Mouse (Mus musculus): ENCODE data around the gene Uqcrc1. TPM values are rescaled to one million over a fixed set of nuclear protein-coding genes. Genes with fewer than 3 reads are reported as not detected.

Gene Uqcrc1
- polyA plus RNA-seq, 1 experiment, result 382 TPM

- H3K79me3 ChIP-seq (ENCODE audit: low read depth), result peaks cover 3% of the 10 kb centered on the region
- peaks cover 8% of the 10 kb centered on the region for H3K79me2 ChIP-seq (ENCODE audit: control insufficient read depth, insufficient read depth)
- no peak within 1 kb of the TSS for H3ac ChIP-seq (ENCODE audit: control insufficient read depth, insufficient read length, low read depth)
- no peaks in the 10 kb centered on the region for H3K27me3 ChIP-seq (ENCODE audit: control insufficient read depth, insufficient read depth, insufficient read length)
- H3K4me3 ChIP-seq (ENCODE audit: insufficient read depth, poor library complexity, severe bottlenecking), result no peak within 1 kb of the TSS
- peaks cover 47% of the 10 kb centered on the region for H3K36me3 ChIP-seq (ENCODE audit: control insufficient read depth, insufficient read depth)
- TF ChIP-seq CEBPB (IDR thresholded peaks at IDR 0.05; ENCODE audit: low read depth) (no peak), FOSL1 (IDR thresholded peaks at IDR 0.05; ENCODE audit: insufficient read depth, low read length, poor library complexity, severe bottlenecking) (no peak), MYOG (IDR thresholded peaks at IDR 0.05; ENCODE audit: control insufficient read depth, extremely low read depth, insufficient read length) (no peak), MYOD1 (IDR thresholded peaks at IDR 0.05; ENCODE audit: control insufficient read depth, insufficient read length, low read depth) (no peak), USF1 (IDR thresholded peaks at IDR 0.05; ENCODE audit: low read depth) (no peak), CTCF (IDR thresholded peaks at IDR 0.05; ENCODE audit: control insufficient read depth, insufficient read depth, insufficient read length) (no peak), MAX (IDR thresholded peaks at IDR 0.05) (no peak)
Measured at GRCm38 (mm10) chr9:108985710-108986109, 49.3 kb downstream of the Uqcrc1 start, which contains the start of gene Ucn2. TSS of gene Ucn2 (plus strand) at chr9:108986010.

GRCm38 (mm10) chr9:108987704-108988350 lies 51.4 kb downstream of the Uqcrc1 start:
- Histone ChIP-seq H3K4me3 (ENCODE audit: insufficient read depth, poor library complexity, severe bottlenecking) (no peak overlapping the region), H3ac (ENCODE audit: control insufficient read depth, insufficient read length, low read depth) (no peak overlapping the region)

GRCm38 (mm10) chr9:108989802-108990461 lies 53.5 kb downstream of the Uqcrc1 start:
- no peaks in the 10 kb centered on the region for H3K27me3 ChIP-seq (ENCODE audit: control insufficient read depth, insufficient read depth, insufficient read length)
- H3ac ChIP-seq (ENCODE audit: control insufficient read depth, insufficient read length, low read depth), result no peak overlapping the region
- peaks cover 4% of the 10 kb centered on the region for H3K79me3 ChIP-seq (ENCODE audit: low read depth)
- peaks cover 32% of the 10 kb centered on the region for H3K79me2 ChIP-seq (ENCODE audit: control insufficient read depth, insufficient read depth)
- TF ChIP-seq MYOG (IDR thresholded peaks at IDR 0.05; ENCODE audit: control insufficient read depth, extremely low read depth, insufficient read length) (no peak), FOSL1 (IDR thresholded peaks at IDR 0.05; ENCODE audit: insufficient read depth, low read length, poor library complexity, severe bottlenecking) (no peak), USF1 (IDR thresholded peaks at IDR 0.05; ENCODE audit: low read depth) (no peak), CEBPB (IDR thresholded peaks at IDR 0.05; ENCODE audit: low read depth) (no peak), MAX (IDR thresholded peaks at IDR 0.05) (no peak), MYOD1 (IDR thresholded peaks at IDR 0.05; ENCODE audit: control insufficient read depth, insufficient read length, low read depth) (no peak), CTCF (IDR thresholded peaks at IDR 0.05; ENCODE audit: control insufficient read depth, insufficient read depth, insufficient read length) (no peak)
- peaks cover 18% of the 10 kb centered on the region for H3K36me3 ChIP-seq (ENCODE audit: control insufficient read depth, insufficient read depth)
- no peak overlapping the region for H3K4me3 ChIP-seq (ENCODE audit: insufficient read depth, poor library complexity, severe bottlenecking)

More at GRCm38 (mm10) chr9:108987704-108988350, 51.4 kb downstream of the Uqcrc1 start:
- peaks cover 2% of the 10 kb centered on the region for H3K79me3 ChIP-seq (ENCODE audit: low read depth)
- H3K79me2 ChIP-seq (ENCODE audit: control insufficient read depth, insufficient read depth), result peaks cover 19% of the 10 kb centered on the region
- no peaks in the 10 kb centered on the region for H3K27me3 ChIP-seq (ENCODE audit: control insufficient read depth, insufficient read depth, insufficient read length)
- TF ChIP-seq USF1 (IDR thresholded peaks at IDR 0.05; ENCODE audit: low read depth), result no peak
- TF ChIP-seq MYOD1 (IDR thresholded peaks at IDR 0.05; ENCODE audit: control insufficient read depth, insufficient read length, low read depth), result no peak
- TF ChIP-seq MYOG (IDR thresholded peaks at IDR 0.05; ENCODE audit: control insufficient read depth, extremely low read depth, insufficient read length), result no peak
- TF ChIP-seq CTCF (IDR thresholded peaks at IDR 0.05; ENCODE audit: control insufficient read depth, insufficient read depth, insufficient read length), result no peak
- no peak for TF ChIP-seq FOSL1 (IDR thresholded peaks at IDR 0.05; ENCODE audit: insufficient read depth, low read length, poor library complexity, severe bottlenecking)
- TF ChIP-seq MAX (IDR thresholded peaks at IDR 0.05), result no peak
- TF ChIP-seq CEBPB (IDR thresholded peaks at IDR 0.05; ENCODE audit: low read depth), result no peak
- peaks cover 33% of the 10 kb centered on the region for H3K36me3 ChIP-seq (ENCODE audit: control insufficient read depth, insufficient read depth)

- Histone ChIP-seq H3K27me3 (ENCODE audit: control insufficient read depth, insufficient read depth, insufficient read length) (no peaks in the 10 kb centered on the region), H3K4me3 (ENCODE audit: insufficient read depth, poor library complexity, severe bottlenecking) (no peak overlapping the region), H3ac (ENCODE audit: control insufficient read depth, insufficient read length, low read depth) (no peak overlapping the region), H3K79me3 (ENCODE audit: low read depth) (peaks cover 4% of the 10 kb centered on the region), H3K36me3 (ENCODE audit: control insufficient read depth, insufficient read depth) (peaks cover 18% of the 10 kb centered on the region), H3K79me2 (ENCODE audit: control insufficient read depth, insufficient read depth) (peaks cover 34% of the 10 kb centered on the region)
- TF ChIP-seq FOSL1 (IDR thresholded peaks at IDR 0.05; ENCODE audit: insufficient read depth, low read length, poor library complexity, severe bottlenecking) (no peak), CTCF (IDR thresholded peaks at IDR 0.05; ENCODE audit: control insufficient read depth, insufficient read depth, insufficient read length) (no peak), MYOG (IDR thresholded peaks at IDR 0.05; ENCODE audit: control insufficient read depth, extremely low read depth, insufficient read length) (no peak), CEBPB (IDR thresholded peaks at IDR 0.05; ENCODE audit: low read depth) (no peak), USF1 (IDR thresholded peaks at IDR 0.05; ENCODE audit: low read depth) (no peak), MAX (IDR thresholded peaks at IDR 0.05) (no peak), MYOD1 (IDR thresholded peaks at IDR 0.05; ENCODE audit: control insufficient read depth, insufficient read length, low read depth) (no peak)
Measured at GRCm38 (mm10) chr9:108990462-108990820, 54.0 kb downstream of the Uqcrc1 start.

GRCm38 (mm10) chr9:108991428-108992084 lies 55.1 kb downstream of the Uqcrc1 start, which contains the start of gene Pfkfb4:
TSS of gene Pfkfb4 (plus strand) at chr9:108991778.
- Histone ChIP-seq H3K36me3 (ENCODE audit: control insufficient read depth, insufficient read depth) (peaks cover 10% of the 10 kb centered on the region), H3K4me3 (ENCODE audit: insufficient read depth, poor library complexity, severe bottlenecking) (peak within 1 kb of the TSS; percentile 41), H3ac (ENCODE audit: control insufficient read depth, insufficient read length, low read depth) (peak within 1 kb of the TSS; percentile 33), H3K79me3 (ENCODE audit: low read depth) (peaks cover 4% of the 10 kb centered on the region), H3K27me3 (ENCODE audit: control insufficient read depth, insufficient read depth, insufficient read length) (no peaks in the 10 kb centered on the region), H3K79me2 (ENCODE audit: control insufficient read depth, insufficient read depth) (peaks cover 34% of the 10 kb centered on the region)
- no peak for TF ChIP-seq CEBPB (IDR thresholded peaks at IDR 0.05; ENCODE audit: low read depth)
- TF ChIP-seq USF1 (IDR thresholded peaks at IDR 0.05; ENCODE audit: low read depth), result no peak
- no peak for TF ChIP-seq MAX (IDR thresholded peaks at IDR 0.05)
- no peak for TF ChIP-seq MYOD1 (IDR thresholded peaks at IDR 0.05; ENCODE audit: control insufficient read depth, insufficient read length, low read depth)
- TF ChIP-seq MYOG (IDR thresholded peaks at IDR 0.05; ENCODE audit: control insufficient read depth, extremely low read depth, insufficient read length), result no peak
- TF ChIP-seq FOSL1 (IDR thresholded peaks at IDR 0.05; ENCODE audit: insufficient read depth, low read length, poor library complexity, severe bottlenecking), result no peak
- no peak for TF ChIP-seq CTCF (IDR thresholded peaks at IDR 0.05; ENCODE audit: control insufficient read depth, insufficient read depth, insufficient read length)
